Mouse (Mus musculus): Measurements from ENCODE around the gene Scd2. TPM values are rescaled to one million over a fixed set of nuclear protein-coding genes. Genes with fewer than 3 reads are reported as not detected.

The Scd2 gene
- total and polyA plus RNA-seq, 2 experiments, result 2.2 to 2.9 TPM

DNA sequence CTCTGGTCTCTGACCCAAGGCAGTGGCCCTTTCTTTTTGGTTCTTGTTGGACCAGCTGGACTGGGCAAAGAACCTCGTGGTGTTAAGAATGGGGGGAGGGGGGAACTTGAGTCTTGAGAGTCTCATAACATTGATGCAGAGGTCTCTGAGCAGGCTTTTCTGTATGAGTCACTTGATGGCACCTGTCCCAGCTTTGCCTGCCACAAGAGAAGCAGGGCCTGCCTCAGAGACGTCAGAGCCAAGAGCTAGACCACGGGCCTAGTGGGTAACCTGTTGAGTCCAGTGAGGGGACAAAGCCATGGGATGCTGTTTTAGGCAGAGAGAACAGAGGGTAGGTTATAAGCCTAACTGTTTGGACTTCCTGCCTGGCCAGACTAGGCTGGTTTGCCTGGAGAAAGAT, 1.8 kb downstream of the Scd2 start:
- Histone ChIP-seq H3K9ac (ENCODE audit: low read depth, low read length) (no peak overlapping the region; the same call in 1 of the 2 replicates), H3K79me2 (ENCODE audit: control insufficient read depth, insufficient read depth, low read length) (no peaks in the 10 kb centered on the region), H3K4me3 (ENCODE audit: insufficient read depth, low read depth, low read length) (no peak overlapping the region), H3K36me3 (ENCODE audit: control insufficient read depth, insufficient read depth, low read length) (no peaks in the 10 kb centered on the region), H3K4me1 (ENCODE audit: control insufficient read depth, insufficient read depth, low read length) (no peaks in the 10 kb centered on the region; the same call in 1 of the 2 replicates), H3K27me3 (ENCODE audit: control insufficient read depth, insufficient read depth, low read length) (no peaks in the 10 kb centered on the region; the same call in 1 of the 2 replicates), H3K27ac (replicated peaks; ENCODE audit: insufficient read depth, low read depth, low read length) (no peak overlapping the region)
- TF ChIP-seq CTCF (IDR thresholded peaks at IDR 0.05; ENCODE audit: low read depth, low read length) (no peak), POLR2A (IDR thresholded peaks at IDR 0.05; ENCODE audit: extremely low read depth, insufficient read depth, low read length) (no peak)
- DNase-seq (ENCODE audit: extremely low read depth, low read depth, low spot score), result no peak
- 11% methylated on average over 3 of the region's 3 CpGs for WGBS

DNA sequence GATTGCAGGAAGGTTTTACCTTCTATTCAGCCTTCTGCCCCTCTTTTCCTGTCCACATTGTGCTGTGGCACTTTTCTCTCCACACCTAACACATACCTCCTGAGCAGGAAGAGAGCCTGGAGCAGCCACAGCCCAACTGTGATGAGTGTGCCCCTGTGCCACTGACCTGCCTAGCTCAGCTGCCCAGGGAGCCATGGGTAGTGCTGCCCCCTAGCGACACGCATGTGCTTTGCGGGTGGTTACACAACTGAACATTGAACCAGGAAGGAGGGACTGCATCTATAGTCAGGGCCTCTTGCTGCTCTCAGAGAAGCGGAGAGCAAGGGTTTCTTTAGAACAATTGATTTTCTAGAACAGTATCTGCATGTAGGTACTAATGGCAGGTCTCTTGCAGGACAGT, 2.3 kb downstream of the Scd2 start:
- peak; percentile 40 for DNase-seq (ENCODE audit: extremely low read depth, low read depth, low spot score)
- Histone ChIP-seq H3K79me2 (ENCODE audit: control insufficient read depth, insufficient read depth, low read length) (no peaks in the 10 kb centered on the region), H3K36me3 (ENCODE audit: control insufficient read depth, insufficient read depth, low read length) (no peaks in the 10 kb centered on the region), H3K4me1 (ENCODE audit: control insufficient read depth, insufficient read depth, low read length) (no peaks in the 10 kb centered on the region; the same call in 1 of the 2 replicates), H3K27ac (replicated peaks; ENCODE audit: insufficient read depth, low read depth, low read length) (no peak overlapping the region), H3K27me3 (ENCODE audit: control insufficient read depth, insufficient read depth, low read length) (no peaks in the 10 kb centered on the region; the same call in 1 of the 2 replicates), H3K4me3 (ENCODE audit: insufficient read depth, low read depth, low read length) (no peak overlapping the region), H3K9ac (ENCODE audit: low read depth, low read length) (no peak overlapping the region)
- TF ChIP-seq CTCF (IDR thresholded peaks at IDR 0.05; ENCODE audit: low read depth, low read length), result peak; percentile 99
- TF ChIP-seq POLR2A (IDR thresholded peaks at IDR 0.05; ENCODE audit: extremely low read depth, insufficient read depth, low read length), result no peak
- 13% methylated on average over 4 of the region's 4 CpGs for WGBS

DNA sequence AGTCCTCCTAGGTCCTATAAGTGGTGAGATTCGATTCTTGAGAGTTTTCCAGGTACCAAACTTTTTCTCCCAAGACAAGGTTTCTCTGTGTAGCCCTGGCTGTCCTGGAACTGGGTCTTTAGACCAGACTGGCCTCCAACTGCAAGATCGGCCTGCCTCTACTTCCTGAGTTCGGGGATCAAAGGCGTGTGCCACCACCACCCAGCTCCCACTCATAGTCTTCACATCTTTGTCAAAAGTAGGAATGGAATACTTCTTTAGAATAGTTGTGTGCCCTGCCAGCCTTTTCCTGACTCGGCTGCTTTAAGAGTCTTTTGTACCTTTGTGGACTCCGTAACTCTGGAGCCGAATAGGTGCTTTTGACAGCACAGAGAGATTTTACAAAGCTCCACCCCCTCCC, 2.7 kb downstream of the Scd2 start:
- H3K27me3 ChIP-seq (ENCODE audit: control insufficient read depth, insufficient read depth, low read length), result no peaks in the 10 kb centered on the region; the same call in 1 of the 2 replicates
- no peaks in the 10 kb centered on the region; the same call in 1 of the 2 replicates for H3K4me1 ChIP-seq (ENCODE audit: control insufficient read depth, insufficient read depth, low read length)
- H3K79me2 ChIP-seq (ENCODE audit: control insufficient read depth, insufficient read depth, low read length), result no peaks in the 10 kb centered on the region
- no peak overlapping the region for H3K4me3 ChIP-seq (ENCODE audit: insufficient read depth, low read depth, low read length)
- 64% methylated on average over 7 of the region's 7 CpGs for WGBS
- H3K9ac ChIP-seq (ENCODE audit: low read depth, low read length), result no peak overlapping the region
- H3K36me3 ChIP-seq (ENCODE audit: control insufficient read depth, insufficient read depth, low read length), result no peaks in the 10 kb centered on the region
- TF ChIP-seq CTCF (IDR thresholded peaks at IDR 0.05; ENCODE audit: low read depth, low read length) (no peak), POLR2A (IDR thresholded peaks at IDR 0.05; ENCODE audit: extremely low read depth, insufficient read depth, low read length) (no peak)
- DNase-seq (ENCODE audit: extremely low read depth, low read depth, low spot score), result no peak
- H3K27ac ChIP-seq (replicated peaks; ENCODE audit: insufficient read depth, low read depth, low read length), result no peak overlapping the region

DNA sequence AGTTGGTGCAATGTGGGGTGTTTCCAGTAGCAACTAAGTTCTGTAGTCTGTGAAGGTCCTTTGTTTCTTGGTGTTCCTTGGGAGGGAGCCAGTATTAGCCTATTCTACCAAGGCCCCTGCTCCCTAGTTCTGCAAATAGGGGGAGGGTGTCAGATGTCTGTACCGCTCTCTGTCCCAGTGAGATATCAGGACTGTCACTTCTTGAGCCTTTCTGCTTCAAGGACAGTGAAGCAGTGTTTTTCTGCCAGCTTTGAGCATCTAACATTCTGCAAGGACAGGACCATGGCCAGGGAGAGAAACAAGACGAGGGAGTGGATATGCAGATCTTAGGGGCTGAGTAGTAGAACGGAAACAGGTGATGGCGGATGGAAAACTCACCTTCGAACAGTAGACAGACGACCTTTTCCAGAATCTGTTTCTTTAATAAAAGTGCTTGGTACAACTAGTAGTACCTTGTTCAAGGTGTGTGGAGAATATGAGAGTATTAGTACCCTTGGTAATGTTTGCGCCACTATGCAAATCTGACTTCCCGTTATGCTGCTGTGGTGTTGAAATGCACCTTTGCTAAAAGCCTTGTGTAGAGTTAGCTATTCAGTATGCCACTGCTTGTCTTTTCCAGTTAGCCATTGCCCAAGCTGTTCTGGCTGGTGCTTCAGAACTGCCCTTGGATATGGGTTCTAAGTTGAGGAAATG, 3.7 kb downstream of the Scd2 start:
- no peak for DNase-seq (ENCODE audit: extremely low read depth, low read depth, low spot score)
- no peak overlapping the region for H3K9ac ChIP-seq (ENCODE audit: low read depth, low read length)
- H3K4me3 ChIP-seq (ENCODE audit: insufficient read depth, low read depth, low read length), result no peak overlapping the region
- TF ChIP-seq CTCF (IDR thresholded peaks at IDR 0.05; ENCODE audit: low read depth, low read length) (no peak), POLR2A (IDR thresholded peaks at IDR 0.05; ENCODE audit: extremely low read depth, insufficient read depth, low read length) (no peak)
- no peaks in the 10 kb centered on the region; the same call in 1 of the 2 replicates for H3K27me3 ChIP-seq (ENCODE audit: control insufficient read depth, insufficient read depth, low read length)
- no peaks in the 10 kb centered on the region for H3K36me3 ChIP-seq (ENCODE audit: control insufficient read depth, insufficient read depth, low read length)
- no peak overlapping the region for H3K27ac ChIP-seq (replicated peaks; ENCODE audit: insufficient read depth, low read depth, low read length)
- no peaks in the 10 kb centered on the region; the same call in 1 of the 2 replicates for H3K4me1 ChIP-seq (ENCODE audit: control insufficient read depth, insufficient read depth, low read length)
- H3K79me2 ChIP-seq (ENCODE audit: control insufficient read depth, insufficient read depth, low read length), result no peaks in the 10 kb centered on the region
- WGBS, result 80% methylated on average over 8 of the region's 8 CpGs

DNA sequence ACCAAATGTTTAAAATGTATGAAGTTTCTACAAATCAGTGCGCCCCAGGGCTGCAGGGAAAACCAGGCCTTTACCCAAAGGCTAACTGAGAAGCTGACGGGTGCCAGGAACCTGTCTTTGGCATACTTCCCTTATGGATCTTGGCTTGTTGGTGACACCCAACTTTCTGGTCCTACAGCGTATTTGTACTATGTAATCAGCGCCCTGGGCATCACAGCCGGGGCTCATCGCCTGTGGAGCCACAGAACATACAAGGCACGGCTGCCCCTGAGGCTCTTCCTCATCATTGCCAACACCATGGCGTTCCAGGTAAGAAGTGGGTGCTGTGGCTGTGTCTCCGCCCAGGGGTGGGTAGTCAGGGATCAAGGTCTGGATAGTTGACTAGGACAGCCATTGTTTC, 4.4 kb downstream of the Scd2 start:
- no peak overlapping the region for H3K4me3 ChIP-seq (ENCODE audit: insufficient read depth, low read depth, low read length)
- H3K4me1 ChIP-seq (ENCODE audit: control insufficient read depth, insufficient read depth, low read length), result no peaks in the 10 kb centered on the region; the same call in 1 of the 2 replicates
- no peaks in the 10 kb centered on the region for H3K36me3 ChIP-seq (ENCODE audit: control insufficient read depth, insufficient read depth, low read length)
- H3K27ac ChIP-seq (replicated peaks; ENCODE audit: insufficient read depth, low read depth, low read length), result no peak overlapping the region
- no peak overlapping the region for H3K9ac ChIP-seq (ENCODE audit: low read depth, low read length)
- TF ChIP-seq POLR2A (IDR thresholded peaks at IDR 0.05; ENCODE audit: extremely low read depth, insufficient read depth, low read length) (no peak), CTCF (IDR thresholded peaks at IDR 0.05; ENCODE audit: low read depth, low read length) (no peak)
- WGBS, result 81% methylated on average over 9 of the region's 9 CpGs
- no peaks in the 10 kb centered on the region for H3K79me2 ChIP-seq (ENCODE audit: control insufficient read depth, insufficient read depth, low read length)
- DNase-seq (ENCODE audit: extremely low read depth, low read depth, low spot score), result no peak
- no peaks in the 10 kb centered on the region; the same call in 1 of the 2 replicates for H3K27me3 ChIP-seq (ENCODE audit: control insufficient read depth, insufficient read depth, low read length)

DNA sequence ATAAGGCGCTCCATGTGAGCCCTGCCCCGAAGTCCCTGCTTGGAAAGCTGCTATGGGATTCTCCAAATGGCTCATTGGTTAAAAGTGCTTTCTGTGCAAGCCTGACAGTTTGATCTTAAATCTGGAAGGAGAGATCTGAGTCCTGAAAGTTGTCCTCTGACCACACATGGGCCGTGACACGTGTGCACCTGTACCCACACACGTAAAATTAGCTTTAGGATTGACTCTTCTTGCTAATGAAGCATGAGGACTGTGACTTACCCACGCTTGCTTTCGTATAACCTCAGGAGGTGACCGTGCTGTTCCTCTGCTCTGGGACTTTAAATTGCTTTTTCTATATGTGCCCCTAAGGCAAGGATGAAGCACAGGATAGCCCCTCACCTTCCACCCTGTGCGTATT, 5.6 kb downstream of the Scd2 start:
- no peak overlapping the region for H3K9ac ChIP-seq (ENCODE audit: low read depth, low read length)
- no peaks in the 10 kb centered on the region for H3K79me2 ChIP-seq (ENCODE audit: control insufficient read depth, insufficient read depth, low read length)
- DNase-seq (ENCODE audit: extremely low read depth, low read depth, low spot score), result no peak
- H3K27ac ChIP-seq (replicated peaks; ENCODE audit: insufficient read depth, low read depth, low read length), result no peak overlapping the region
- H3K36me3 ChIP-seq (ENCODE audit: control insufficient read depth, insufficient read depth, low read length), result no peaks in the 10 kb centered on the region
- TF ChIP-seq POLR2A (IDR thresholded peaks at IDR 0.05; ENCODE audit: extremely low read depth, insufficient read depth, low read length) (no peak), CTCF (IDR thresholded peaks at IDR 0.05; ENCODE audit: low read depth, low read length) (no peak)
- H3K4me3 ChIP-seq (ENCODE audit: insufficient read depth, low read depth, low read length), result no peak overlapping the region
- H3K27me3 ChIP-seq (ENCODE audit: control insufficient read depth, insufficient read depth, low read length), result no peaks in the 10 kb centered on the region; the same call in 1 of the 2 replicates
- 87% methylated on average over 9 of the region's 9 CpGs for WGBS
- H3K4me1 ChIP-seq (ENCODE audit: control insufficient read depth, insufficient read depth, low read length), result no peaks in the 10 kb centered on the region; the same call in 1 of the 2 replicates

Data from liver, adult 2 months (tissue).